Mouse (Mus musculus): ENCODE data around the gene Wfdc8. TPM values are rescaled to one million over a fixed set of nuclear protein-coding genes. Genes with fewer than 3 reads are reported as not detected.

The Wfdc8 gene
- polyA plus RNA-seq, 1 experiment, result not detected

DNA sequence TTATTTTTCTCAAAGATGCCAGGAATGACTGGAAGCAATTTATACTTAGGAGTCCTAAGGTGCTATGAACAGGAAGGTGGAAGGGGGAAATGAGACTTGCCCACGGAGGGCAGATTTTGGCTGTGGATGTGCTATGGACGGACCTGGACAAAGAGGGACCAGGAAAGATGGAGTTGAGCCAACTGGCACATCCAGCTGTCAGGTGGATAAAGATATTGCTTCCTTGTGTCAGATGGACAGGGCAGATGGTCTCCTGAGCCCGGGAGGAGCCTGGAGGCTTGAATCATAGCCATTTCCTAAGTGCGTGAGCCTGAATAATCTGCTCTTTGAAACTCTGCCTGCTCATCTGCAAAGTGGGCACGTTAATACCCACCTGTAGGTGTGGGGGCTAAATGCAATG lies 49.1 kb downstream of the Wfdc8 start:
- DNase-seq (ENCODE audit: low read depth, low spot score), result no peak
- WGBS, result 48% methylated on average over 5 of the region's 5 CpGs

DNA sequence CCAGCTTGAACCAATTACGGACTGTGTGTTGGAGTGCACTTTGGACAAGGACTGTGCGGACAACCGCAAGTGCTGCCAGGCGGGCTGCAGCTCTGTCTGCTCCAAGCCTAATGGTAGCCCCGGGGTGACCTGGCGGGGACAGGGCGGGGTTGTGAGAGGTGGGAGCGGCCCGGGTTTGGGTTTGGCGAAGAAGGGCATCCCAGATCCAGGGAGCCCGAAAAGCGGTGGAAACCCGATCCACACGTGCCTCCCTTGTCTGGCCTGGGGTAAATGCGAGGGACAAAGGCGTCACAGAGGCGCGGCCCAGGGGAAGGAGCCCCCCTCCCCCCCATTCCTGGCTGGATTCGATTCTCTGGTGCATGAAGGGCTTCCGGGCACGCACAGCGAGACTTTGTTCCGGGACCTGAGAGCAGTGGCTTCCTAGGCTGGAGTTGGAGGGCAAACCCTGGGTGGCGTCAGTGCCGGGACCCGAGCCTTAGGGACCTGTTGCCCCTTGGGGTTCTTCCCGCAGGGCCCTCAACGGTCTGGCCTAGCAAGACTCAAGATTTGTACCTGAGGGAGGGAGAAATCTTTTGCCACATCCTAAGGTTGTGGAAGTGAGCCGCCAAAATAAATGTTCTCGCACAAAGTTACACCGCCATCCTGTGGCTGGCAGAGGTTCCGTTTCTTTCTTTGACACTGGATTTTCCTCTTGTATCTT lies 49.9 kb downstream of the Wfdc8 start:
- 2% methylated on average over 32 of the region's 32 CpGs for WGBS
- no peak for DNase-seq (ENCODE audit: low read depth, low spot score)

DNA sequence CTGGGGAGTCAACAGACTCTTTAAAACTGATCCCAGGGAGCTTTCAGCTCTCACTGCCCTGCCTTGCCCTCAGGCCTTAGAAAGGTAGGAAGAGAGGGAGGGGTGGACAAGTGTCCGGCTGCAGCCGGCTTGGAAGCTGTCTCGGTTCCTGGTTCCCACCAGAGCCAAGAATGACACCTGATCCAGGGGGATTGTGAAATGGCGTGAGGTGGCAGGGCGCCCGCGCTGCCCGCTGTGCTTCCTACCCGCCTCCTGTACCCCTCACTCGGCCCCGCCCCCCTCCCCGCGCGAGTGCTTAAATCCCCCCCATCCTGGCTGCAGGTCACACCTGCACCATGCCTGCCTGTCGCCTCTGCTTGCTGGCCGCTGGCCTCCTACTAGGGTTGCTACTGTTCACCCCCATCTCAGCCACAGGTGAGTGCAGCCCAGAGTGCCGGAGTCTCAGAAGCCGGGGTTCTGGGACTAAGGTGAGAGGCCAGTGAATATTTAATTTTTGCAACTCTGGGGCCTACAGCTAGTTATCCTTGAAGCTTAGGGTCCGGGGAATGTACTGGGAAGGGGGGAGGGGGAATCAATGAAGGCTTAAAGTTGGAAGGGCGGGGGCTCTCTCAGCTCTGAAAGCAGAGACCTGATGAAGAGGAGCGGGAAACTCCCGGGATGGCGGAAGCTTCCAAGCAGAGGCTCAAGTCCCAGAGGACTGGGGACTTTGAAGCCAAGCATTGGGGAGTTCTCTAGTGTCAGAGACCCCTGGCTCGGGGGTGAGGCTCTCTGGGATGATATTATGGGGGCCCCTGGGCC lies 50.8 kb downstream of the Wfdc8 start, which contains the start of gene Wfdc2:
Gene Wfdc2 (plus strand): TSS at position 23 of the 798 bp plus-strand sequence.
- WGBS, result 26% methylated on average over 24 of the region's 24 CpGs
- no peak for DNase-seq (ENCODE audit: low read depth, low spot score)

DNA sequence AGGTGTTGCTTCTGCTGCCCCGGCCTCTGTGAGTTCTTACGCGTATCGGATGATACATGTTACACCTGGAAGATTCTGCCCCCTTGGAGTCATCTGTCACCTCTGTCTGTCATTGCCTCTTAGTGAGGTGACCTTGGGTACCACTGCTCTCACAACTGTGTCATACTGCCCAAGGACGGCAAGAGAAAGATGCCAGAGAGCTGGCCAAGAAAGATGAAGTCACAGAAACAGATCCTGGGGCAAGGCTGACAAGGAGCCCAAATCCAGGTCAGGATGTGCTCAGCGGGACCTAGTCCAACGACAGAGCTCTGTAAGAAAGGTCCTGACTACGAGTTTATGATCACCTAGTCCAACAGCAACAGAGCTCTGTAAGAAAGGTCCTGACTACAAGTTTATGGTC lies 53.3 kb downstream of the Wfdc8 start:
- DNase-seq (ENCODE audit: low read depth, low spot score), result no peak
- WGBS, result 88% methylated on average over 8 of the region's 8 CpGs

DNA sequence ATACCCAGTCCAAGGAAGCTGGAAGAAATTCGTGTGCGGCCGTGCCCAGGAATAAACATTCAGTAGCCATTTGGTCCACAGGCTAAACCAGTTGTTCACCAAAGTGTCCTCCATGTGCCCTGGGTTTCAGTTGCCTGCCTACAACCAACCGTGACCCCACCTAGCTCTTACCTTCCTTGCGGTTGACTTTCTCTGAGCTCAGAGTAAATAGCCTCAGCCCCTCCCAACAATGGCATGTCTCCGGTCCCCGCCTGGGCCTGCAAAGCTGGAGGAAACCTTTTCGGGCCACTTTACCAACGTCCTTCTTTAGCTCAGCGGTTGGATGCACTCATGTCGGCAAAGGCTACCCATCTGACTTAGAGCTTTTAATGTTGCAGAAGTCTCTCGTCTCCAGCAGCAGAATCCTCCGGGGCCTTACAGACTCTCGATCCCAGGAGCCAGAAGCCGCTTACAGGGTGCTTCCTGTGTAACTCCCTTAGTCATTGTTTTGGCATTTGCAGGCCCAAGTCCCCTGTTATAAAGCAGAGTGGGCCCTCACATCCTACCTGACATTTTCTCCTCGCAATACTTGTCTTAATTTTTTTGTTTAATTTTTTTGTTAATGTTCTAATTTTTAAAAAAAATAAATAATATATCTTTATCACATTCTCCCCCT lies 54.3 kb downstream of the Wfdc8 start:
- no peak for DNase-seq (ENCODE audit: low read depth, low spot score)
- 26% methylated on average over 16 of the region's 16 CpGs for WGBS

DNA sequence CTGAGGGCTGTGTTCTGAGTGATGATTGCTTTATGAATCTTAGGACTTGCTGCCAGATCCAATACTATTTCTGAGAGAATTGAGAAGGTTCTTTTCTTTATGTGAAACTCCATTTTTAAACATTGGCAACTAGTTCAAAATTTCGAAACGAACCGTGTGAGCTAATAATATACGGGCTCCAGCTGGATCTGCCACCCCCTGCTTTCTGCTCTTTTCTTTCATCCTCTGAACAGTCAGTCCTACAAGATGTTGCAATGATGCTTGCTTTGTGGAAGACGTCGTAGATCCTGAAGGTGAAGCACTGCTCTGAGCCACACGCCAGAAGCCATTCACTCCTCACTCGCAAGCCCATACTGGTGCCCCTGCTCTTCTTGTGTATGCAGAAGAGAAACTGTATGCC lies 55.0 kb downstream of the Wfdc8 start:
- no peak for DNase-seq (ENCODE audit: low read depth, low spot score)
- WGBS, result 74% methylated on average over 8 of the region's 8 CpGs

DNA sequence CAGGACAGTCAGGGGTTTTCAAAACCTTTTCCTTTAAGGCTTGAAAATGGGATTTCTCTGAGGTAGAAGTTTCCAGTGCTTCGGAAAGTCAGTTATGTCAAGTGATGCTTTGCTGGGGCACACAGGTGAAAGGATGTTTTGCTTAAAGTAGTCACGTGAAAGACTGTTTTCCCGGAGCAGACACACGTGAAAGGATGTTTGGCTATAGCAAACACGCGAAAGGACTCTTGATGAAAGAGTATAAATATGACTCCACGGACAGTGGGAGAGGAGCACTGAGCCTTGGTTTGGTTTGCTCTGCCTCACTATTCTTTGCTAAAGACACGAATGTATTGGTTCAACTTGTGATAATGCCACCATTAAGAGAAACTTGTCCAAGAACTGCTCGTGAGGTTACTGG lies 61.9 kb downstream of the Wfdc8 start:
- DNase-seq (ENCODE audit: low read depth, low spot score), result no peak
- 87% methylated on average over 9 of the region's 9 CpGs for WGBS

DNA sequence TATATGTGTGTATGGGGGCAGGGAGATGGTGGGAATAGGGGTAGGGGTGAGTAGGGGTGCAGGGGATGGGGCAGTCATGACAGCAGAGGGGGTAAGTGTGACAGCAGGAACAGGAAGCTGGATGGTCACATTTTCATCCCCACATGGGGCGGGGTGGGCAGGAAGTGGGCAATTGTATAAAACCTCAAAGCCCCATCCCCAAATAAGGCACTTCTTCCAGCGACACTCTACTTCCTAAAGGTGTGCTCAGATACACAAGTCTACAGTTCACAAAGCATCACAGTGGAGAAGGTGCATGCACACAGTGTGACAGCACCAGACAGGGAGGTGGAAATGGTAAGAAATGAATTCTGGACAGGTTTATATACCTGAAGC lies 62.5 kb downstream of the Wfdc8 start:
- no peak for DNase-seq (ENCODE audit: low read depth, low spot score)
- 81% methylated on average over 2 of the region's 2 CpGs for WGBS

DNA sequence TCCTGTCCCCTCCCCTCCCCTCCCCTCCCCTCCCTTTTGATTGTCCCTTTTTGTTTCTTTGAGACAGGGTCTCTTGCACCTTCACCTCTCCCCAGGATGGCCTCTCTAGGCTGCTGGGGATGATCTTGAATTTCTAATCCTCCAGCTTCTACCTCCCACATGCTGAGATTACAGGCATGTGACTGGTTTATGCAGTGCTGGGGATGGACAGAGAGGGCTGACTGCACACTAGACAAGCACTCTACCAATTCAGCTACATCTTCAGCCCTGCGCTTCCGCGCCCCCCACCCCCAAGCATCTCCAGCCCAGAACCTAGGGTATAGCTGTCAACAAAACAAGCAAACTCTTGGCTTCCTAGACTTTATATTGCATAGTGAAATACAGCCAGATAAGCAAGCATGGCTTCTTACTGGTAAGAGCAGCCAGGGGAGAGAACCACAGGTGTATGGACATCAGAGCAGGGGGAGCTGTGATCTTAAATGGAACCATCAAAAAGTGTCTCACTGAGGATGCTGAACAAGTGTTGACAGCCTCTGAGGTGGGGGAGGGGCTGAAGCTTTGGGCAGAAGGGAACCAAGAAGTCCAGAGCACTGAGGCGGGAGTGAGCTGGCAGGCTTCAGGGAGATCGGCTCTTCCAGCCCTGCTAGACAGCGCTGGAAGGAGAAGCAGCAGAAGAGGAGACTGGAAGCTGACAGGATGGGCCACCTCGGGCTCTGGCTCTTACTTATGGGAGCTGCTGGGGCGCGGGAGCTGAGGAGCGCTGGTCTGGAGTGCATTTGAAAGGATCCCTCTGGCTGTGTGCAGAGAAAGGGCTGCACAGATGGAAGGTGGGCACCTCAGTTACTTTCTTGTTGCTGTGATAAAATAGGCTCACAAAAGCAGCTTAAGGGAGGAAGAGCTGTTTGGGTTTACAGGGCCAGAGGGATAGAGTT lies 63.2 kb downstream of the Wfdc8 start:
- no peak for DNase-seq (ENCODE audit: low read depth, low spot score)
- 67% methylated on average over 10 of the region's 10 CpGs for WGBS

DNA sequence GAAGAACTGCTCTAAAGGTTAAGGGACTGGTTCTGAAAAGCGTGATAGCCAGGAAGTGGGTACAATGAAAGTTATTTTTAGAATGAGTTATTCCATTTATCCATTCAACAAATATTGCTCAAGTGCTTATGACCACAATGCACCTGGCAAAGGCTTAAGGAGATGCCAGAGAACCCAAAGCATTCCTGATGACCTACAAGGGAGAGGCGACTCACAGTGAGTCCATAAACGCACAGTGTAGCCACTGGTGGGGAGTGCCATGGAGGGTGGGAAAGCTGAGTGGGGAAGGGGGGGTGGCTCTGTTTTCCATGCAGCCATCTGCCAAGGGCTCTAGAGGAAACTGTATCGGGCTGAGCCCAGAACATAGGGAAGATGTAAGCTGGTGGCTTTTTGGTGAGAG lies 64.1 kb downstream of the Wfdc8 start:
- WGBS, result 9% methylated on average over 4 of the region's 4 CpGs

More for the DNA sequence above, 64.1 kb downstream of the Wfdc8 start:
- DNase-seq (ENCODE audit: low read depth, low spot score), result no peak

Other genes with a start within 250 kb of the Wfdc8 start
- 24.9 and 38.0 TPM in 2 replicates for gene Slpi, start 224.5 kb downstream of the Wfdc8 start, polyA plus RNA-seq (2012; rRNA removed)
- gene Rbpjl, start 210.5 kb downstream of the Wfdc8 start, polyA plus RNA-seq (2012; rRNA removed), result not detected in 2 replicates
- gene Matn4, start 208.5 kb downstream of the Wfdc8 start, polyA plus RNA-seq (2012; rRNA removed), result 0.27 and 0.57 TPM in 2 replicates
- gene Sdc4, start 169.7 kb downstream of the Wfdc8 start, polyA plus RNA-seq (2012; rRNA removed), result 70.6 and 77.3 TPM in 2 replicates
- 104 and 111 TPM in 2 replicates for gene Sys1, start 156.7 kb downstream of the Wfdc8 start, polyA plus RNA-seq (2012; rRNA removed)
- 25.6 and 40.2 TPM in 2 replicates for gene Gm20458, start 152.7 kb downstream of the Wfdc8 start, polyA plus RNA-seq (2012; rRNA removed)
- gene Trp53tg5, start 139.9 kb downstream of the Wfdc8 start, polyA plus RNA-seq (2012; rRNA removed), result not detected in 2 replicates
- 69.4 and 96.9 TPM in 2 replicates for gene Dbndd2, start 127.5 kb downstream of the Wfdc8 start, polyA plus RNA-seq (2012; rRNA removed)
- gene Pigt, start 116.1 kb downstream of the Wfdc8 start, polyA plus RNA-seq (2012; rRNA removed), result 118 and 127 TPM in 2 replicates
- 1.4 and 3.5 TPM in 2 replicates for gene Wfdc2, start 51.2 kb downstream of the Wfdc8 start, polyA plus RNA-seq (2012; rRNA removed)
- not detected in 2 replicates for gene Spint3, start 40.2 kb downstream of the Wfdc8 start, polyA plus RNA-seq (2012; rRNA removed)
- 0.29 TPM in 1 of 2 replicates, not detected in the other for gene Wfdc6a, start 28.2 kb downstream of the Wfdc8 start, polyA plus RNA-seq (2012; rRNA removed)
- not detected in 2 replicates for gene Eppin, start 20.0 kb downstream of the Wfdc8 start, polyA plus RNA-seq (2012; rRNA removed)
- gene Wfdc6b, start 104 bp downstream of the Wfdc8 start, polyA plus RNA-seq (2012; rRNA removed), result not detected in 2 replicates
- 0.14 TPM in 1 of 2 replicates, not detected in the other for gene Wfdc16, start 25.2 kb upstream of the Wfdc8 start, polyA plus RNA-seq (2012; rRNA removed)
- 0.73 TPM in 1 of 2 replicates, not detected in the other for gene Wfdc10, start 42.4 kb upstream of the Wfdc8 start, polyA plus RNA-seq (2012; rRNA removed)
- gene Wfdc9, start 43.0 kb upstream of the Wfdc8 start, polyA plus RNA-seq (2012; rRNA removed), result not detected in 2 replicates
- gene Wfdc11, start 60.5 kb upstream of the Wfdc8 start, polyA plus RNA-seq (2012; rRNA removed), result not detected in 2 replicates
- gene Wfdc13, start 71.5 kb upstream of the Wfdc8 start, polyA plus RNA-seq (2012; rRNA removed), result 0.10 and 0.32 TPM in 2 replicates
- not detected in 2 replicates for gene Spint4, start 84.9 kb upstream of the Wfdc8 start, polyA plus RNA-seq (2012; rRNA removed)
- not detected in 2 replicates for gene Spint5, start 101.7 kb upstream of the Wfdc8 start, polyA plus RNA-seq (2012; rRNA removed)
- 0.19 and 0.22 TPM in 2 replicates for gene Wfdc3, start 132.3 kb upstream of the Wfdc8 start, polyA plus RNA-seq (2012; rRNA removed)
- 17.3 and 27.6 TPM in 2 replicates for gene Dnttip1, start 132.4 kb upstream of the Wfdc8 start, polyA plus RNA-seq (2012; rRNA removed)
- gene Ube2c, start 156.3 kb upstream of the Wfdc8 start, polyA plus RNA-seq (2012; rRNA removed), result 154 and 183 TPM in 2 replicates
- 2.2 TPM in 1 of 2 replicates, not detected in the other for gene Tnnc2, start 166.3 kb upstream of the Wfdc8 start, polyA plus RNA-seq (2012; rRNA removed)
- gene Snx21, start 172.2 kb upstream of the Wfdc8 start, polyA plus RNA-seq (2012; rRNA removed), result 9.1 and 9.9 TPM in 2 replicates
- 63.0 and 82.8 TPM in 2 replicates for gene Acot8, start 191.3 kb upstream of the Wfdc8 start, polyA plus RNA-seq (2012; rRNA removed)
- gene Zswim3, start 191.5 kb upstream of the Wfdc8 start, polyA plus RNA-seq (2012; rRNA removed), result 4.0 and 4.8 TPM in 2 replicates
- 8.1 and 8.3 TPM in 2 replicates for gene Zswim1, start 209.1 kb upstream of the Wfdc8 start, polyA plus RNA-seq (2012; rRNA removed)
- not detected in 2 replicates for gene Spata25, start 214.9 kb upstream of the Wfdc8 start, polyA plus RNA-seq (2012; rRNA removed)
- gene Ctsa, start 219.2 kb upstream of the Wfdc8 start, polyA plus RNA-seq (2012; rRNA removed), result 195 and 290 TPM in 2 replicates
- 3.3 and 3.5 TPM in 2 replicates for gene Neurl2, start 219.8 kb upstream of the Wfdc8 start, polyA plus RNA-seq (2012; rRNA removed)
- gene Pltp, start 244.1 kb upstream of the Wfdc8 start, polyA plus RNA-seq (2012; rRNA removed), result 35.7 and 46.7 TPM in 2 replicates